Mouse (Mus musculus): ENCODE measurements at regions not wholly inside any gene's neighbourhood (a gene's known extent, or its start where the extent isn't known, plus 50 kb on each side); places are given as distances from the start of the nearest gene placed in this dataset.

DNA sequence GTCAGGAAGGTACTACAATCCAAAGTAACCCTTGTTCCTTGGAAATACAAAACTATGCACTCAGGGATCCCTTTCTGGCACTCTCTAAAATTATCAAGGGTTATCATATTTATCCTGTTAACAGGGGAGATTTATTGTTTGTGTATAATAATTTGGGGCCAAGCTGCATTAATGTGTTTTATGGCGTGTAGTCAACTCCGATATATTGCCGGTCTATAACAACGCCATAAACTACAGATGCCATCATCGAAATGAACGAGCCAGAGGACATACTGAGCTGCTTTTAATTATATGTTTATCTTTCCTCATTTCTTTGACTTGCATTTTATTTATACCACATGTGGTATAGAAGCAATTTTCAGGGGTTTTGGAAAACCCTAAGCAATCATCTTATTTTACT is 147.2 kb downstream of the Nr2f2 start:
- DNase-seq (ENCODE audit: low spot score in 2 of 2): no peak

DNA sequence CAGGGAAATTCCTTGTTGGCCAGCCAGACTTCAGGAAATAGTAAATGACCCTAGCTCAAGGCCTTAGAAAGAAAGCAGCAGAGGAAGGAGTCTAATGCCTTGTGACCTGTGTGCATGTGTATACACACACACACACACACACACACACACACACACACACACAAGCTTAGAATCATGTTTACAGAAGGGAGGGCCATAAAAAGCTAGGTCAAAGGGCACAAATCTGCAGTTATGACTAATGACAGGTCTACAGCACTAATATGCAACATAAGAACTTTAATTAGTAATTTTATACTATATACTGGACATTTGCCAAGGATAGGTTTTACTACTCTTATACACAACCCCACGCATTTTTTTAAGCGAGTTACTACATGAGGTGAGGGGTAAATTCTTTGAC is 149.4 kb downstream of the Nr2f2 start:
- DNase-seq (ENCODE audit: low spot score in 2 of 2): no peak

DNA sequence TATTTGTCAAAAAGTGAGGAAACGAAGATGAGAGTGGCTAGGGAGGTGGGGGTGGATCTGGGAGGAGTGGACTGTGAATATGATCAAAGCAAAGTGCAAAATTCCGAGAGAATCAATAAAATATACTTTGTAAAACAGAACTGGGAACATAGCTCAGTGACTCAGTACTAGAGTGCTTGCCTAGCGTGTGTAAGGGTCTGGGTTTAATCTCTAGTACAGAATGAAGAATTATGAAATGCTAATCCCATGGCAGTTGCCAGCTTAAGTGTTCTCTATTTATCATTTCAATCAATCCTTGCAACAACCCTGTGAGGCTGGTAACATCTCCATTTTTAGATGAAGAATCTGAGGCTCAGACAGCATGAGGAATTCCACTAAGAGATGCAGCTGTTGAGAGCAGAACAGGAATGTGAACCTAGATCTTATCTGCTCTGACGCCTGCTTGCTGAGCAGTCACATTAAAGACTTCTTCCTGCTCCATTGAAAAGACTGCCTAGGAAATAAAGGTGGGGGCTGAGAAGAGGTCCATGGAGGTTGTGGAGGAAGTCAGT is 152.5 kb downstream of the Nr2f2 start:
- DNase-seq (ENCODE audit: low spot score in 2 of 2): no peak

DNA sequence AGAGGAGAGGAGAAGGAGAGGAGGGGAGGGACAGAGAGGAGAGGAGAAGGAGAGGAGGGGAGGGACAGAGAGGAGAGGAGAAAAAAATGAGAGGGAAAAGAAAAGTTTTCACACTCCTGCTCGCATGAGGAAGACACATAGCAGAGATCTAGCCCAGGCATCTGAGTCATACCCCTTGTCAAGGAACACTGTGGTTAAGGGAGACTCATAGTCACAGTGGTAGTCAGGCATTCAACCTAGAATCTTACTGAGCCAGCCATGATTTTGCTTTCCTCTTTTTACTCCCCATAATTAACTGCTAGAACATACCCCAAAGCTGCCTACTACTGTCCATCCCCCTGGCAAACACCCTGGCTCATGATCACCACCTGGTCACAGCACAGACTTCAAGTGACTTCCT is 160.6 kb downstream of the Nr2f2 start:
- DNase-seq (ENCODE audit: low spot score in 2 of 2): no peak

DNA sequence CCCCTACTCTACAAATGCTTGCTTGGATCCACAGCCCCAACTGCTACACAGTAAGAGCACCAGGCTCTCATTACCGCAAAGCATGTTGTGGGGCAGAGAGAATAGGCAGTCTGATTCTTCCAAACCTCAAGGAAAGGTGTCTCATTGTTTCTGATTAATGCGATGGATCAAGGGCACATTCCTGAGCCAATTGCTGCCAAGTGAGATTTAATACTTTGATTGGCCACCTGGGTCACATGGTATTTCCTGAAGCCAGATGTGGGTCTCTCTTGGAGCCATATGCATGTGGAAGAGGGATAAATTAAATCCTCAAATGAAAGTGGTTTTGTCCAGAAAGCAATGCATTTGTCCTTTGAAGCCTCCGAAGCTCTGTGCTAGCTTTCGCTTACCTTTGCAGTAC is 166.3 kb downstream of the Nr2f2 start:
- no peak for DNase-seq (ENCODE audit: low spot score in 2 of 2)

DNA sequence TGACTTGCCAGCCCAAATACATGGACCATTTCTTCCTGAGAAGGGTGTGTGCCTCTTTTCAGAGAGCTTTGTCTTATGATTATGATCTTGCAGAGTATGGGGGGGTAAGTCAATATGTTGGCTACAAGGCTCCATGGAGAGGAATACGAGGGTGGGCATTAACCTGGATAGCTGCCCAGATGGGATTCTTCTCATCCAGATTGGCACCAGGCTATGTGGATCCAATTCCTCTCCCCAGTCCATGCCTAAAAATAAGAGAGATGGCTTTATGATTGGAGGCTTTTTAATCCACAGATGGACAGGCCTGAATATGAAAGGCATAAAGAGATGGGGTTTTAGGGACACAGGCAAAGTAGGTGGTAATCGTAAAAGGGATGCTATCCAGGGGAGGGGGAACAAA is 187.6 kb downstream of the Nr2f2 start:
- no peak for DNase-seq (ENCODE audit: low spot score in 2 of 2)

DNA sequence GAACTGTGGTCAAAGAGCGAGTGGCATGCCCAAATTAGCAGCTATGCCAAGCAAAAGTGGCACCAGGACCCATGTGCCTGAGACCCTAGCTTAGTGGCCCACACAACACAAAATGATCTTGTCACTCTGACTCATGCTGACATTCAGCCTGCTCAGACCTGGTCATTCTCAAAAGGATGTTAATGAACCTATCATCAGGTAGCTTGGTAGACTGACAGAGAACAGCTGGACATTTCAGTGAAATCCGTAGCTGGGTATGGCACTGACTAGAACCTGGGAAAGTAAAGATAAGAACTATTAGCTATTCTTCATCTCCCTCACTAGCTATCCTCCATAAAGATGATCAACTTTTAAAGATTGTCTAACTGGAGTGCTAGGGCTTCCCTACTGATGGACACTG is 188.5 kb downstream of the Nr2f2 start:
- no peak for DNase-seq (ENCODE audit: low spot score in 2 of 2)

DNA sequence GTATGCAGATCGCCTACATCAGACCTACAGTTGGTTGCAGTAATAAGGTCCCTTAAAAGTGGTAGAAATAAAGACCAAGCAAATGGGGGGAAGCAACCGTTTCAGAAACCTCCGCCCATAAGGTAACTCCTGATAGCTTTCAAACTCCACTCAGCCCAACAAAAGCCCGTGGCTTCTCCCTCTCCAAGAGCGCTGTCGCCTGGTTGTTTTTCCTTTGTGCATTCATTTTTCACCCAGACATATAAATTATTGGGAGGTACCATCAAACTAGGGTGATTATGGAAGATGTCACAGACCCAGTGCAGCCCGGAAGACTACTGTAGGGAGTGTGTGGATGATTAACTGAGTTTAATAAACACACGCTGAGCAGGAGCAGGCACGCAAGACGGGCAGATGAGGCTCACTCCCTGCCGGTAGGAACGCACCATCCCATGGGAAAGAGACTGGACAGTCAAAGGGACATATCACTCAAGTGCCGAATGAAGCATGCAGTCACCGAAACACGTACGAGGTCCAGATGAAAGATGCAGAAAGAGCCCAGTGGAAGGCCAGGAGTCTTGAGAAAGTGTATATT is 189.8 kb downstream of the Nr2f2 start:
- no peak for DNase-seq (ENCODE audit: low spot score in 2 of 2)

DNA sequence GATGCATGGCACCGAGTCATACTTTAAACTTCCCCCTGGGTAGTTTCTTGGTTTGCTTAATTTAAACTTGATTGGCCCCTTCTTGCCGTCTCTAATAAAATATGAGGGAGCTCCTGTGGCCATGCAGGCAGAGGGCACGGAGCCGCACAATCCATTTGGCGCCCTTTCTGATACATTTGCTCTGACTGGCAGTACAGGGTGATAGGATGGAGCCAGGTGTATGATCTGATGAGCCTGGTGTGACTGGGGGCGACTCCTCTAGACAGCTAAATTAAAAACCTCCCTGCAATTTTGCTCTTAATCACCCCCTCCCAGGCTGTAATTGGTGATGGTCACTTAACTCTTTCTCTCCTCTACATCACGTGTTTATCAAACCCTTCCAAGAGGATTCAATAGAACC is 190.4 kb downstream of the Nr2f2 start:
- DNase-seq (ENCODE audit: low spot score in 2 of 2): no peak

DNA sequence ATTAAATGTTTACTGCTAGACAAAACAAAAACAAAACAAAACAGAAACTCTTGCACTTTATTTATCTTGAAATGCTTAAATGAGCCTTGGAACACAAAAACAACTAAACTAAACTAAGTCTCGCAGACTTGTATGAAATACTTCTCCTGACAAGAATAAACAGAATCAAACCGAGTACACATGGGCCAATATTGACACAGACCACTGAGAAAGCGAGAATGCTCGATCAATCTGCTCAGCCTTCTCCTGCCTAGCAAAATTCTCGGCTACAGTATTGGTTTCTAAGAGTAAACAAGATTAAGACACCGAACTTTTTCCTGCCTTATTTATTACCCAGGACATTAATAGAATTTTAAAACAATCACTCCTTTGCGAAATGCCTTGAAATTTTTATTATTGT is 194.1 kb downstream of the Nr2f2 start:
- DNase-seq (ENCODE audit: low spot score in 2 of 2): no peak

DNA sequence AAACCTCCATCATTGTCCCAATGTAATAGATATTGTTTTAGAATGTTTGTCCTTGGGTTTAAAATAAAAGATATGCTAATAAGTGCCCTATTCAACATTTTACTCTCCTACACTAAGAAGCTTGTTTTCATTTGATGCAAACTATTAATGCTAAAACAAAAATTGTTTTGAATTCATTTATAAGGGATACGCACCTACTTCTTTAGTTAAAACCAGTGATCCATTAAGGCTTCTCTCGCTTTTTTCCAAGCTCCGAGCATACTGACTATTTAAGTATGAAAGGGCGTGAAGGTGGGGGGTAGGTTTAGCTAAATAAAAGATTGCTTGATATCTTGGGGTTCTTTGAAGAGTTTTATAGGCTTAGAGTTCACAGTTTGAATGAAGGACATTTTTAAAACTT is 195.1 kb downstream of the Nr2f2 start:
- DNase-seq (ENCODE audit: low spot score in 2 of 2): no peak

DNA sequence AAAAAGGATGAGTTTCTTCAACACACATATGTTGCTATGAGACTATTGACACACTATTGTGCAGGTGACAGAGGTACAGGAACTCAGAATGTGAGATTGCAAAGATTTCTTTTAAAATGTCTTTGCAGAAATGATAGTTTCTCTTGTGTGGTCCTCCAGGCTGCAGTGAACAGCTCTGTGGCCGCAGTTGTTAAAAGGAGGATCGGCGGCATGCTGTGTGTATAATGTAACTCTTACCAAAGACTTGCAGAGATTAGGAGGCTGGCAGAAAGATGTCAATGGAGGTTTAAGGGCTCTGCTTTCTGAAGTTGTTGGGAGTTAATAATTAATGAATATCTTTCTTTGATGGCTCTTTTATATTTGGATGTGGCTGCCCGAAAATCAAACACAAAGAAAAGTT is 198.5 kb downstream of the Nr2f2 start:
- DNase-seq (ENCODE audit: low spot score in 2 of 2): no peak

DNA sequence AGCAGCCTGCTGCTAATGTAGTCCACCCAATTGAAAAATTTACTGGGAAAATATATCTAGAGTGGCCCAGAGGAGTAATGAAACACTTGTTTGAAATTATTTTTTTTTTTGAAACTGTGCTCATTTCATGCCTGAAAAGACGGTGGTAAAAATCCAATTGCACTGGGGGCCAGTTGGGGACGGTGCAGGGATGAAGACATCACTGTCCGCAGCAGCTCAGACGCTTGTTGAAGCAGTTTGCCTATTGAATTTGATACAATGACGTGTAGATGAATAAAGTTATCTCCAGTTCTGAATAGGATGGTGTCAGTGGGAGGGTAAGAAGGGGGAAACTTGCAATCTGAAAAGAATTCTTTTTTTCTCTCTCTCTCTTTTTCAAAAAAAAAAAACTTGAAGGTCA is 200.5 kb downstream of the Nr2f2 start:
- no peak for DNase-seq (ENCODE audit: low spot score in 2 of 2)

DNA sequence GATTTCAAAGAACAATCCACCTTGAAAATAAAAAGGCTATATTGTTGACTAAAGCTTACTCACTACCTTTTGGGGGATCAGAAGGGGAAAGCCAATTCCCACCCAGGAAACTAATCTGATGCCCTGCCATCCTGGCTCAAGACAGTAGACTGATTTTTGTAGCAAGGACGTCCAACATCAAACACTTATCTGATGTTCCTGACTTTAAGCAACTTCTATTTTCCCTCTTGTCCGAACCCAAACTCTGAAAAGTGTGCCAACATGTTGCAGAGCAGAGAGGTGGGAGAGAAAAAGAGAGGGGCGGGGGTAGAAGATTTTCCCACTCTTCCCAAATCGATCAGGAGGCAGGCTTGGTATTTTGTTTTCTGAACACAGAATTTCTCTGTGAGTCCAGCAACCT is 201.0 kb downstream of the Nr2f2 start:
- no peak for DNase-seq (ENCODE audit: low spot score in 2 of 2)

DNA sequence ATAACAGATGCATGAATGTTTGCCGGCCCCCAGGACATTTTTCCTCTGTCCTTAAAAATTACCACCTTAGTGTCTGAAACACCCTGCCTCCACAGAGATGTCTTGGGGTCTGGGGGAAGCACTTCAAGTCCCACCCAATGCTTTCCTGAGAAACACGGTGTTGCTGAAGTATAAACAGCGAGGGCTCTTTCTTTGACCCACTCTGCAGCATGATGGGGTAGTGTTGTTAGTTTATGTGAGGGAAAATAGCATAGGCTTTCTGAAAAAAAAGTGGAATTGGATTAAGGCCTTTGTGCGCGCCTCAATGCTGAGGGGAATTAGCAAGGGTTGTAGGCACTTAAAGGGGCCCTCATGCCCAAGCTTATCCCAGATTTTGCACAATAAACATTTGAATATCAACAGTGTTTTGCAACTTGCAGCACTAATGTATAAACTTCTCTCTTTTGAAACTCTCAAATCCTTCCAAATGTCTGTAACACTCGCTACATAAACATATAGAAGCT is 201.8 kb downstream of the Nr2f2 start:
- DNase-seq (ENCODE audit: low spot score in 2 of 2): no peak

DNA sequence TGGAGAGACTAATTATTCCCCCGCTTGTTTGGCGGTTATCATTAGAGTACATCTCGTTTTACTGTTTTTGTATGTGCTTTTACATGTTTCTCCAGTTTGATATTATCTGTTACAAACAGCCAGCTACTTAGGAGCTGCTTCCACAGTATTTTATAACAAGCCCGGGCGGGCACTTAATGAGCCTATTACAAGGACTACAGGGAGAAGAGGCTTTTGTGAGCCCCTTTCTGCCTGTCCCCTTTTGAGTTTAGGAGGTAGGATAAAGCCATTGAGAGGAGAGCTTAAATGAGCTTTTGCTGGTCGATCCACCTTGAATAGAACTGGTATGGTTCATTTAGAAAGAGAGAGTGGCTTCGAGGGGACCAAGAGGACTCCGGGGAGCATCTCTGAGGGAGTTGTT is 208.0 kb downstream of the Nr2f2 start:
- no peak for DNase-seq (ENCODE audit: low spot score in 2 of 2)

DNA sequence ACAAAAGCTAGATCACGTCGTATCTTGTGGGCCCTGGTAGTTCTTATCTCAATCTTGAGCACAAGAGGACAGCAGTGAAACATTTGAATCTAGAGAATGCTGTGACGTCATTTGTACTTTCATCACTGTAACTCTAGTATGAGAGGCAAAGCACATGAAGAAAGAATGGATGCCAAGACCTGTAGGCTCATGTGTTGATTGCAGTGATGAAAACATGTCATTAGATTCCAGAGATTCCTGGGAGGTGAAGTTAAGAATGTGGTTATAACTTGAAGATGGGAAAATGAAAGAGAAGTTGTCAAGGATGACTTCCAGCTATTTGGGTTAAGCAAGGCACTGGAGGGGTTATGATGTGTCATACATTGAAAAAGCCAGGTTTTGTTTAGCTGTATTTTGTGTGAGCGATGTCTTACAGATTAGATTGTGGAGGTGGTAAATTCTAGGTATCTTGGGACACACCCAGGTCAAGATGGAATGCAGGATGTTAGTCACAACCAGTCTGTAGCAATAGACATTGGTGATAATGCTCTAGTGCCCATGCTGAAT is 221.7 kb downstream of the Nr2f2 start:
- DNase-seq (ENCODE audit: low spot score in 2 of 2): no peak

DNA sequence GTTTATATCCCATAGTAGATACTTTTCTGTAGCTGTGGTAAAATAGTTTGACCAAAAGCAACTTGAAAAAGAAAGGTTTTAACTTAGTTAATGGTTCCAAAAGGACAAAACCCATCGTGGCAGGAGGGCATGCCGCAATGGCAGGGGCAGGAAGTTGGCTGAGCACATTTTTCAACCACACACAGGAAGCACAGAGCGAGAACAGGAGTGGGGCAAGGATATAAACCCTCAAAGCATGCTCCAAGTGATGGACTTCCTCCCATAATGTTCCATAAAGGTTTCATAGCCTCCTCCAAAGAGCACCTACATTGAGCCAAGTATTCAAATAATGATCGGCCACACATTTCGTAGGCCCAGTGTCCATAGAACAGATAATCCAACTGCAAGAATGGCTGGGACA is 229.7 kb downstream of the Nr2f2 start:
- DNase-seq (ENCODE audit: low spot score in 2 of 2): no peak

DNA sequence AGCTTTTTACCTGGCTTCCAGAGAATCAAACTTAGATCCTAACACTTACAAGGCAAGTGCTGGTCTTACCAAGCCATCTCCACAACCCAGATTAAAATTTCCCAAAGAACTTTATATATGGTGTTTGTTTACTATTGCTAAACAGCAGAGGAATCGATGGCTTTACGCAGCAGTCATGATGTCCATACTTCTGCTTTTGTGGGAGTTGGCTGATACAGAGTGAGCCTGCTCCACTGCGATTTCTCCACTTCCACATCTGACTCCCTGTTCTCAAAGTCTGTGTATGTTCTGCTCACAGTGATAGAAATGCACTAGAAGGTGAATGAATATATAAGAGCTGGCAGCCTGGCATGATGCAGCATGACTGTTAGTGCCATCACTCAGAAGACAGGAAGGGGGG is 231.1 kb downstream of the Nr2f2 start:
- DNase-seq (ENCODE audit: low spot score in 2 of 2): no peak

DNA sequence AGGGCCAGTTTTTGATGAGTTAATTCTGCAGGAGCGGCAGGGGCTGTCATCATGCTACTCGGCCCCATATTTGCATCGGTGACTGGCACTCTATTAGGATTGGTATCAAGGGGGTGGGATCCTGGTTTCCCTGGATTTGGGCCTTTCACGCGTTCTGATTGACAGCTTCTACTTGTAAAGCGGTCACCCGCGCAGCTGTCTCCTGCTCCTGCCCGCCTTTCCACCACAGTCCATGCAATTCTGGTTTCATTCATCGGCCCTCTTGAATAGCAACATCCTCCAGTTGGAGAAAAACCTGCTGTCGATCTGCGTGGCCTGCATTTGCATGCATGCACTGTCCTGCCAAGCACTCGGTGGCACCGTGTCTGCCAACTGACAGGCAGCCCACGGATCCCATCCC is 236.6 kb downstream of the Nr2f2 start:
- DNase-seq (ENCODE audit: low spot score in 2 of 2): no peak

DNA sequence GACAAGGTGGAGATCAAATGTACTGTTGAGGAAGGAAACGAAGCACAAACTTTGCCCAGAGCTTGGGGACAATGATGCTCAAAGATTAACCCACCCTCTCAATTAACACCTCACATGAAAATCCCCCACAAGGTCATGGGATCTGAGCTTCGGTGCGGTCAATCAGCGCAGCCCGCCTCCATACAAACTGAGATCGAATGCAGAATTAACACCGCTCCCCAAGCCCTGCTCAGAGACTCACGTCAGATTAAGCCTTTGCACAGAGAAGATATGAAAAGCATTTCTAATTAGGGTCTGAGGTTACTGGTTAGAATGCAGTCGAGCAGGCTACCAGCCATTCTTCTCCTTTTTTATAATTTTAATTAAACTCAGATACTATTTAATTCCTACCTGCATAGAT is 243.7 kb downstream of the Nr2f2 start:
- DNase-seq (ENCODE audit: low spot score in 2 of 2): no peak

DNA sequence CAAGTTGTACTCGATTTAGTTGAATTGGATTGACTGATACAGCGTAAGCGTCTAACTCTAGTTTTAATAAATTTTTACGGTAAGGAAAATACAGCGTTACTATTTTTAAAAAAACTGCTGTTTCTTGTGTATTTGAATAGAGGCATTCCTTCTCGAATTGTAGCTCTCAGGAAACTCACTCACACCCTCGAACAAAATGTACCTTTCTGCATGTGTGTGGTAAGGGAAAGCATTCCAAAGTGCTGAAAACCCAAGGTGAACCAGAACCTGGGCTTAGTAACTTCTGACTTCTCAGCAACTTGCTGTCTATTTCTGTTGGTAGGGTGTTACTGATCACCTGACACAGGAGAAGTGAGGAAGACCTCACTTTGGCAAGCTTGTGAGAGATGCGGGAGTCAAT is 247.0 kb downstream of the Nr2f2 start:
- DNase-seq (ENCODE audit: low spot score in 2 of 2): no peak

DNA sequence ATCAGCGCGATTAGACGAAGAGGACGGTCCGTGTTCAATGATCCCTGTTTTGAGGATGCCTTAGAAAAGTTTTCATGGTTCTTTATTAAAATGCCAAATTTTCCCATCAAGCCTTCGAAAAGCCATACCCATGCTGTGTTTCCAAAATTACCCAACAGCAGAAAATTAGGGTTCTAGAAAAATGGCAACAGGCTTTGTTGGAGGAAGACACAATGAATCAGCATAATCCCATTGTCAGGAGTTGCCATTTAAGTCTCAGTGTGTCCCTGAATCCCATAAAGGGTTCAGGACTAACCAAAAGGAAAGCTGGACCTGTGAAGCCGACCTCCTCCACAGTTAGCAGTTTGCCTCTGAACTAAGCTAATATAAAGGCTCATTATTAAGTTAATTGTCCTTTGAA is 247.6 kb downstream of the Nr2f2 start:
- no peak for DNase-seq (ENCODE audit: low spot score in 2 of 2)
